ENCODE assay signal across 7 mouse cellular contexts in the genomic region with DNA sequence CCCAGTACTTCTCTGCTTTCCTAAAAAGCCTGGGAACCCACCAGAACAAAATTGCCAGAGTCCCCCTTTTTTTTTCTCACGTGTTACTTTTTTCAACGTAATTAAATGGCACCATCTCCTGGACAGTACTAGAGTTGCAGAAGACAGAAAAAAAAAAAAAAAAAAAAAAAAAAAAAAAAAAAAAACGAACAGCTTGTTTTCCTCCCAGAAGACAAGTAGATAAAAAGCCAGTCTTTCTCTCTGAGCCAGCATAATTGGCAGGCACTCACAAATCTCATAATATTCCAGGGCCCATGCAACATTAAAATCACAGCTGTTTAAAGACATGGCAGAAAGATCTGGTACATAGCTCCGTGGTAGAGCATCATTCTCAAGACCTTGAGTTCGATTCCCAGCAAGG.
DNase-seq lines count a peak whose midpoint lies in the region; ATAC-seq and TF ChIP-seq lines count a peak whose summit lies in the region.

No protein-coding gene starts in this region.

- H3K79me2 ChIP-seq in MEL (ENCODE audit: control insufficient read depth, insufficient read depth, low read length, poor library complexity): no peaks in the 10 kb centered on the region

- H3K4me2 ChIP-seq in kidney, postnatal 0 days (ENCODE audit: low read length): no peak overlapping the region
- H3K4me2 ChIP-seq in hindbrain, embryonic 14.5 days (replicated peaks): no peak overlapping the region

- no peaks in the 10 kb centered on the region for H3K9me3 ChIP-seq in kidney, postnatal 0 days (replicated peaks; ENCODE audit: low read length)
- H3K9me3 ChIP-seq in MEL (replicated peaks; ENCODE audit: insufficient read depth, low read length): no peaks in the 10 kb centered on the region
- H3K9me3 ChIP-seq in hindbrain, embryonic 14.5 days (ENCODE audit: control insufficient read depth, low read length): no peaks in the 10 kb centered on the region

- no peak for TF ChIP-seq POLR2A in MEL (IDR thresholded peaks at IDR 0.05; ENCODE audit: control insufficient read depth in 1 of 2, insufficient read depth in 1 of 2, low read depth in 1 of 2, low read length in 2 of 2, poor library complexity in 1 of 2)

- H3K4me3 ChIP-seq in kidney, postnatal 0 days (replicated peaks; ENCODE audit: low read depth, low read length): no peak overlapping the region
- H3K4me3 ChIP-seq in MEL (ENCODE audit: control insufficient read depth in 1 of 2, insufficient read depth in 1 of 2, low read depth in 2 of 2, low read length in 2 of 2): no peak overlapping the region
- no peak overlapping the region for H3K4me3 ChIP-seq in hindbrain, embryonic 14.5 days (replicated peaks; ENCODE audit: low read length)

- ATAC-seq in kidney, postnatal 0 days (replicated peaks; ENCODE audit: low FRiP score, low read depth): no peak
- peak; percentile 12; the same call in 1 of the 2 replicates for ATAC-seq in hindbrain, embryonic 14.5 days (ENCODE audit: low FRiP score)

- peak; percentile 60 for TF ChIP-seq CTCF in kidney, postnatal 0 days (IDR thresholded peaks at IDR 0.05; ENCODE audit: low read depth)
- peak in 2 of 3 experiments; percentile 15 to 52; a peak in 2 of 6 replicates for TF ChIP-seq CTCF in MEL (IDR thresholded peaks at IDR 0.05 in 2 of 3, conservative IDR thresholded peaks at IDR 0.05 in 1 of 3; ENCODE audit: control insufficient read depth in 1 of 3, insufficient read depth in 1 of 3, low read depth in 2 of 3, low read length in 3 of 3, poor library complexity in 1 of 3, severe bottlenecking in 1 of 3)

- DNase-seq in kidney, postnatal 0 days (ENCODE audit: low spot score): peak; percentile 77
- DNase-seq in kidney, postnatal 25 days: no peak
- DNase-seq in 416B (ENCODE audit: low read depth) (peak; percentile 56), MEL (ENCODE audit: low read depth, low spot score) (peak; percentile 55)
- peak; percentile 62 for DNase-seq in hindbrain, embryonic 14.5 days (ENCODE audit: low spot score)
- DNase-seq in adrenal gland, adult 8-10 months: no peak
- DNase-seq in urinary bladder, postnatal 36 days (ENCODE audit: low spot score in 2 of 2): no peak

- no peak overlapping the region for H3K9ac ChIP-seq in kidney, postnatal 0 days (ENCODE audit: low read depth, low read length)
- no peak overlapping the region for H3K9ac ChIP-seq in MEL (ENCODE audit: control insufficient read depth, low read depth, low read length, poor library complexity, severe bottlenecking)
- H3K9ac ChIP-seq in hindbrain, embryonic 14.5 days: no peak overlapping the region

- WGBS in kidney, postnatal 0 days: 25% methylated on average over 5 of the region's 5 CpGs
- WGBS in hindbrain, embryonic 14.5 days: 37% methylated on average over 5 of the region's 5 CpGs

- TF ChIP-seq EP300 in MEL (IDR thresholded peaks at IDR 0.05; ENCODE audit: low read depth in 1 of 2, low read length in 2 of 2): no peak

- H3K27ac ChIP-seq in kidney, postnatal 0 days: no peak overlapping the region
- H3K27ac ChIP-seq in MEL (ENCODE audit: control insufficient read depth, low read depth, low read length): no peak overlapping the region
- no peak overlapping the region for H3K27ac ChIP-seq in hindbrain, embryonic 14.5 days

- no peaks in the 10 kb centered on the region for H3K36me3 ChIP-seq in kidney, postnatal 0 days (ENCODE audit: insufficient read depth, low read length)
- H3K36me3 ChIP-seq in MEL (ENCODE audit: control insufficient read depth in 1 of 2, insufficient read depth in 2 of 2, low read length in 2 of 2): peaks cover 0 to 15% of the 10 kb centered on the region in 2 experiments; a peak in 2 of 4 replicates
- H3K36me3 ChIP-seq in hindbrain, embryonic 14.5 days (replicated peaks; ENCODE audit: control insufficient read depth, insufficient read depth): no peaks in the 10 kb centered on the region

- H3K27me3 ChIP-seq in kidney, postnatal 0 days (ENCODE audit: insufficient read depth, low read length): no peaks in the 10 kb centered on the region
- H3K27me3 ChIP-seq in MEL (ENCODE audit: control insufficient read depth in 1 of 2, insufficient read depth in 2 of 2, low read length in 2 of 2): no peaks in the 10 kb centered on the region; a peak in 1 of 4 replicates
- no peaks in the 10 kb centered on the region for H3K27me3 ChIP-seq in hindbrain, embryonic 14.5 days (ENCODE audit: control insufficient read depth, insufficient read depth, low read length)

- peak; percentile 62 for TF ChIP-seq RAD21 in MEL (IDR thresholded peaks at IDR 0.05; ENCODE audit: low read depth, low read length)

- no peaks in the 10 kb centered on the region for H3K4me1 ChIP-seq in kidney, postnatal 0 days (replicated peaks; ENCODE audit: insufficient read depth, low read length)
- H3K4me1 ChIP-seq in MEL (ENCODE audit: control insufficient read depth in 1 of 2, insufficient read depth in 2 of 2, low read length in 2 of 2): peaks cover 0 to 15% of the 10 kb centered on the region in 2 experiments; a peak in 2 of 4 replicates
- no peaks in the 10 kb centered on the region for H3K4me1 ChIP-seq in hindbrain, embryonic 14.5 days (replicated peaks; ENCODE audit: control insufficient read depth, insufficient read depth, low read length)

TF ChIP-seq in MEL, 35 proteins besides CTCF, POLR2A, EP300 and RAD21:
- TF ChIP-seq ZNF384 (IDR thresholded peaks at IDR 0.05; ENCODE audit: low read depth, low read length): peak; percentile 99
- peak; percentile 44; the same call in 1 of the 2 replicates for TF ChIP-seq MXI1 (IDR thresholded peaks at IDR 0.05; ENCODE audit: low read depth, low read length)
- TF ChIP-seq HCFC1 (IDR thresholded peaks at IDR 0.05; ENCODE audit: low read depth, low read length): peak; percentile 47; the same call in 1 of the 2 replicates
- TF ChIP-seq SIN3A (IDR thresholded peaks at IDR 0.05; ENCODE audit: low read length): peak; percentile 27; the same call in 1 of the 2 replicates
- TF ChIP-seq TBP (IDR thresholded peaks at IDR 0.05; ENCODE audit: low read depth, low read length): no peak
- no peak for TF ChIP-seq CHD2 (IDR thresholded peaks at IDR 0.05; ENCODE audit: low read length)
- TF ChIP-seq MYC (IDR thresholded peaks at IDR 0.05; ENCODE audit: low read depth, low read length): peak; percentile 44; the same call in 1 of the 2 replicates
- TF ChIP-seq MAFK (IDR thresholded peaks at IDR 0.05; ENCODE audit: borderline replicate concordance, low read depth, low read length): no peak
- peak; percentile 72; the same call in 1 of the 2 replicates for TF ChIP-seq BHLHE40 (IDR thresholded peaks at IDR 0.05; ENCODE audit: borderline replicate concordance, low read depth, low read length)
- TF ChIP-seq ELF1 (IDR thresholded peaks at IDR 0.05; ENCODE audit: low read depth, low read length): no peak
- TF ChIP-seq MAX (IDR thresholded peaks at IDR 0.05; ENCODE audit: low read length): 0 out of 2 replicates have a peak, but pooled peaks have one; percentile 25
- TF ChIP-seq USF1 (IDR thresholded peaks at IDR 0.05; ENCODE audit: low read depth, low read length): 0 out of 2 replicates have a peak, but pooled peaks have one; percentile 23
- TF ChIP-seq ZKSCAN1 (IDR thresholded peaks at IDR 0.05; ENCODE audit: low read depth, low read length): peak; percentile 80; the same call in 1 of the 2 replicates
- TF ChIP-seq ZC3H11A (IDR thresholded peaks at IDR 0.05; ENCODE audit: low read depth, low read length): peak; percentile 42; the same call in 1 of the 2 replicates
- 0 out of 2 replicates have a peak, but pooled peaks have one; percentile 30 for TF ChIP-seq ETS1 (IDR thresholded peaks at IDR 0.05; ENCODE audit: low read depth, low read length)
- TF ChIP-seq SMC3 (IDR thresholded peaks at IDR 0.05; ENCODE audit: low read depth, low read length): peak; percentile 40

Comparison
In these comparisons a context has a peak if more than half of its experiments do, and no peak if none do; other contexts are left out.
1. DNase-seq: peak in kidney, postnatal 0 days (single experiment), 416B (single experiment), MEL (single experiment) and hindbrain, embryonic 14.5 days (single experiment); none in kidney, postnatal 25 days (0 of 2), adrenal gland, adult 8-10 months (single experiment) and urinary bladder, postnatal 36 days (0 of 2).